Mouse (Mus musculus) left cerebral cortex, adult 2 months (tissue): ENCODE results near the gene Zp1. TPM values are rescaled to one million over a fixed set of nuclear protein-coding genes. Genes with fewer than 3 reads are reported as not detected.

Source experiments
- DNase-seq, 2 experiments: peaks; one replicate each; pipeline ENCODE4 v3.0.0; 2021 to 2022; ENCODE audit warnings: low spot score in 2 of 2, mixed read lengths in 1 of 2; ENCODE audit errors: extremely low spot score in 1 of 2
- H3K27ac ChIP-seq: fragments of 200-600 bp; 2 replicates; pipeline ENCODE4 v1.8.1; 2022
- H3K4me3 ChIP-seq: fragments of 200-600 bp; 2 replicates; pipeline ENCODE4 v1.8.1; 2022
- CTCF ChIP-seq: fragments of 200-600 bp; IDR thresholded peaks from 2 replicates; pipeline ENCODE4 v1.8.1; 2022; ENCODE audit warnings: antibody characterized with exemption, mild to moderate bottlenecking, moderate library complexity
- intact Hi-C: fragments of 180-260 bp; cut with DNase I; formaldehyde crosslinking; loops from one replicate; pipeline ENCODE4 v1.15.1; 2025
- long read RNA-seq, 2 experiments: library from polyadenylated mRNA; stranded (forward); transcript quantifications; one replicate each; pipeline ENCODE4 v2.0.0; 2021; ENCODE audit warnings: borderline mapping rate in 2 of 2
- total RNA-seq, 2 experiments: library from RNA; stranded (reverse); gene quantifications; 2 replicates each; pipeline ENCODE4 v1.2.3; 2021

Zp1 gene
- not detected for total RNA-seq
- long read RNA-seq, experiment 1: 0 reads
- long read RNA-seq, experiment 2: 0 reads

GRCm38 (mm10) chr19:10920532-10920931 lies at the start of gene Zp1:
Gene Zp1 (minus strand): TSS chr19:10920632.
- TF ChIP-seq CTCF: no peak
- no peak for DNase-seq
- intact Hi-C loops: no loop called here
- H3K27ac ChIP-seq: no peak within 1 kb of the TSS
- no peak within 1 kb of the TSS for H3K4me3 ChIP-seq

- DNase-seq: no peak
- no peak for TF ChIP-seq CTCF
- intact Hi-C loops: no loop called here
- no peak overlapping the region for H3K4me3 ChIP-seq
- no peak overlapping the region for H3K27ac ChIP-seq
Measured at GRCm38 (mm10) chr19:10968578-10968977, 48.1 kb upstream of the Zp1 start.

- intact Hi-C loops: no loop called here
- TF ChIP-seq CTCF: no peak
- no peak overlapping the region for H3K4me3 ChIP-seq
Measured at GRCm38 (mm10) chr19:10965721-10966120, 45.3 kb upstream of the Zp1 start.

GRCm38 (mm10) chr19:10959978-10960346 lies 39.5 kb upstream of the Zp1 start:
- TF ChIP-seq CTCF: no peak
- no peak overlapping the region for H3K4me3 ChIP-seq
- intact Hi-C loops: loop anchor here (2.0 kb wide), 3 partner anchors 51 to 293 kb away; no protein-coding TSS in a partner anchor
- DNase-seq: no peak
- no peak overlapping the region for H3K27ac ChIP-seq

More at GRCm38 (mm10) chr19:10965721-10966120, 45.3 kb upstream of the Zp1 start:
- no peak for DNase-seq
- H3K27ac ChIP-seq: no peak overlapping the region

GRCm38 (mm10) chr19:10959085-10959977 lies 38.9 kb upstream of the Zp1 start:
- DNase-seq: peak in 1 of 2 experiments; percentile 29
- no peak overlapping the region for H3K27ac ChIP-seq
- peak; percentile 87 for TF ChIP-seq CTCF
- no peak overlapping the region for H3K4me3 ChIP-seq
- intact Hi-C loops: loop anchor here (2.0 kb wide), 3 partner anchors 51 to 293 kb away; no protein-coding TSS in a partner anchor

GRCm38 (mm10) chr19:10952021-10952939 lies 31.8 kb upstream of the Zp1 start:
- no peak for TF ChIP-seq CTCF
- peak; percentile 26 to 36 for DNase-seq
- peak overlapping the region; percentile 62 for H3K27ac ChIP-seq
- H3K4me3 ChIP-seq: no peak overlapping the region
- intact Hi-C loops: no loop called here

GRCm38 (mm10) chr19:10949558-10949957 lies 29.1 kb upstream of the Zp1 start:
- Histone ChIP-seq H3K27ac (peak overlapping the region; percentile 66), H3K4me3 (peak overlapping the region; percentile 34)
- intact Hi-C loops: loop anchor here (1.0 kb wide), 1 partner anchor 240 kb away; no protein-coding TSS in a partner anchor
- no peak for TF ChIP-seq CTCF
- DNase-seq: no peak

- intact Hi-C loops: loop anchor here (1.0 kb wide), 1 partner anchor 240 kb away; no protein-coding TSS in a partner anchor
- peak; percentile 96 to 97 for DNase-seq
- peak within 1 kb of the TSS; percentile 84 for H3K4me3 ChIP-seq
- TF ChIP-seq CTCF: no peak
- peak within 1 kb of the TSS; percentile 66 for H3K27ac ChIP-seq
Measured at GRCm38 (mm10) chr19:10949112-10949511, 28.7 kb upstream of the Zp1 start, which contains the start of gene Ccdc86. Gene Ccdc86 (minus strand): TSS chr19:10949266.

- DNase-seq: peak in 1 of 2 experiments; percentile 24
- Histone ChIP-seq H3K4me3 (peak overlapping the region; percentile 84), H3K27ac (no peak overlapping the region)
- intact Hi-C loops: no loop called here
- no peak for TF ChIP-seq CTCF
Measured at GRCm38 (mm10) chr19:10948416-10948815, 28.0 kb upstream of the Zp1 start.

GRCm38 (mm10) chr19:10947219-10947618 lies 26.8 kb upstream of the Zp1 start:
- Histone ChIP-seq H3K4me3 (peak overlapping the region; percentile 84), H3K27ac (no peak overlapping the region)
- intact Hi-C loops: no loop called here
- TF ChIP-seq CTCF: no peak
- DNase-seq: no peak

- no peak for TF ChIP-seq CTCF
- Histone ChIP-seq H3K4me3 (no peak overlapping the region), H3K27ac (no peak overlapping the region)
- no peak for DNase-seq
- intact Hi-C loops: no loop called here
Measured at GRCm38 (mm10) chr19:10946506-10946905, 26.1 kb upstream of the Zp1 start.
